Mouse (Mus musculus) liver, embryonic 11.5 days (tissue): ENCODE measurements at regions not wholly inside any gene's neighbourhood (a gene's known extent, or its start where the extent isn't known, plus 50 kb on each side); places are given as distances from the start of the nearest gene placed in this dataset.

ENCODE experiments used
- ATAC-seq: fragments of 200-750 bp; cut with Nextera tagmentation; replicated peaks from 2 replicates; pipeline ENCODE4 v1.8.0; 2017; ENCODE audit warnings: moderate number of reproducible peaks, mild to moderate bottlenecking, moderate TSS enrichment, moderate library complexity; ENCODE audit not compliant: low FRiP score
- DNase-seq: peaks from one replicate; pipeline ENCODE4 v3.0.0-alpha.2; 2017; ENCODE audit warnings: low spot score
- H3K27ac ChIP-seq: fragments of 300-500 bp; sonication (generic); 2 replicates; pipeline ENCODE4 v1.5.1; 2014; ENCODE audit warnings: mild to moderate bottlenecking, low read depth, low read length, control low read depth
- H3K27me3 ChIP-seq: fragments of 300-500 bp; sonication (generic); replicated peaks from 2 replicates; pipeline ENCODE4 v1.6.1; 2014; ENCODE audit warnings: low read length, mixed read lengths; ENCODE audit not compliant: control insufficient read depth, insufficient read depth
- H3K36me3 ChIP-seq: fragments of 300-500 bp; sonication (generic); 2 replicates; pipeline ENCODE4 v1.6.1; 2014; ENCODE audit warnings: mild to moderate bottlenecking, low read length, moderate library complexity, mixed read lengths; ENCODE audit not compliant: control insufficient read depth, insufficient read depth
- H3K4me1 ChIP-seq: fragments of 300-500 bp; sonication (generic); replicated peaks from 2 replicates; pipeline ENCODE4 v1.6.1; 2014; ENCODE audit warnings: low read length, mixed read lengths; ENCODE audit not compliant: control insufficient read depth, insufficient read depth
- H3K4me2 ChIP-seq: fragments of 300-500 bp; sonication (generic); 2 replicates; pipeline ENCODE4 v1.6.1; 2014; ENCODE audit warnings: mild to moderate bottlenecking, control low read depth, moderate library complexity
- H3K4me3 ChIP-seq: fragments of 300-500 bp; sonication (generic); 2 replicates; pipeline ENCODE4 v1.5.1; 2014; ENCODE audit warnings: low read depth, low read length, control low read depth
- H3K9ac ChIP-seq: fragments of 300-500 bp; sonication (generic); 2 replicates; pipeline ENCODE4 v1.6.1; 2014; ENCODE audit warnings: low read depth, low read length, control low read depth
- H3K9me3 ChIP-seq: fragments of 300-500 bp; sonication (generic); 2 replicates; pipeline ENCODE4 v1.6.1; 2016; ENCODE audit warnings: low read length, inconsistent platforms, mixed read lengths; ENCODE audit not compliant: control insufficient read depth
- WGBS: fragments of 180-500 bp; shearing (Covaris S2); extraction: QIAGEN DNeasy Blood & Tissue Kit; methylation state at CpG from one replicate; pipeline ENCODE4 v1.1.7; 2014; 5-methylcytosine and 5-hydroxymethylcytosine counted together

- Histone ChIP-seq H3K4me1 (no peaks in the 10 kb centered on the region), H3K9me3 (no peaks in the 10 kb centered on the region), H3K27ac (no peak overlapping the region), H3K36me3 (no peaks in the 10 kb centered on the region), H3K27me3 (no peaks in the 10 kb centered on the region), H3K4me2 (no peak overlapping the region), H3K9ac (no peak overlapping the region), H3K4me3 (no peak overlapping the region)
- DNase-seq (no peak), ATAC-seq (no peak)
- WGBS, result 74% methylated on average over 5 of the region's 5 CpGs
Measured at GRCm38 (mm10) chr10:122295921-122296425, 152.3 kb upstream of the Avpr1a start.

GRCm38 (mm10) chr10:122291611-122292010 lies 156.7 kb upstream of the Avpr1a start:
- DNase-seq, result no peak
- Histone ChIP-seq H3K36me3 (no peaks in the 10 kb centered on the region), H3K27me3 (no peaks in the 10 kb centered on the region), H3K4me2 (no peak overlapping the region), H3K4me1 (no peaks in the 10 kb centered on the region), H3K4me3 (no peak overlapping the region), H3K9ac (no peak overlapping the region), H3K27ac (no peak overlapping the region), H3K9me3 (no peaks in the 10 kb centered on the region)
- ATAC-seq, result no peak
- 80% methylated on average over 2 of the region's 2 CpGs for WGBS

GRCm38 (mm10) chr10:122291091-122291490 lies 157.2 kb upstream of the Avpr1a start:
- no peak for DNase-seq
- ATAC-seq, result no peak
- Histone ChIP-seq H3K9ac (no peak overlapping the region), H3K27me3 (no peaks in the 10 kb centered on the region), H3K4me1 (no peaks in the 10 kb centered on the region), H3K9me3 (no peaks in the 10 kb centered on the region), H3K36me3 (no peaks in the 10 kb centered on the region), H3K27ac (no peak overlapping the region), H3K4me3 (no peak overlapping the region), H3K4me2 (no peak overlapping the region)
- 80% methylated on average over 5 of the region's 5 CpGs for WGBS

GRCm38 (mm10) chr10:122274885-122275284 lies 173.4 kb upstream of the Avpr1a start:
- no peak overlapping the region for H3K4me3 ChIP-seq
- H3K9ac ChIP-seq, result no peak overlapping the region
- H3K27ac ChIP-seq, result no peak overlapping the region
- 80% methylated on average over 1 of the region's 1 CpGs for WGBS
- no peak overlapping the region for H3K4me2 ChIP-seq
- H3K9me3 ChIP-seq, result no peaks in the 10 kb centered on the region
- no peaks in the 10 kb centered on the region for H3K27me3 ChIP-seq
- no peaks in the 10 kb centered on the region for H3K4me1 ChIP-seq
- H3K36me3 ChIP-seq, result no peaks in the 10 kb centered on the region
- DNase-seq (no peak), ATAC-seq (no peak)

- Histone ChIP-seq H3K27ac (no peak overlapping the region), H3K36me3 (no peaks in the 10 kb centered on the region), H3K4me2 (no peak overlapping the region), H3K9me3 (no peaks in the 10 kb centered on the region), H3K4me1 (no peaks in the 10 kb centered on the region), H3K4me3 (no peak overlapping the region), H3K9ac (no peak overlapping the region), H3K27me3 (no peaks in the 10 kb centered on the region)
- WGBS, result 87% methylated on average over 3 of the region's 3 CpGs
- no peak for ATAC-seq
- DNase-seq, result no peak
Measured at GRCm38 (mm10) chr10:122274181-122274580, 174.1 kb upstream of the Avpr1a start.

- no peaks in the 10 kb centered on the region for H3K36me3 ChIP-seq
- WGBS, result 45% methylated on average over 1 of the region's 1 CpGs
- no peak overlapping the region for H3K4me3 ChIP-seq
- DNase-seq (no peak), ATAC-seq (no peak)
- H3K9ac ChIP-seq, result no peak overlapping the region
- no peaks in the 10 kb centered on the region for H3K27me3 ChIP-seq
- H3K4me1 ChIP-seq, result no peaks in the 10 kb centered on the region
- no peaks in the 10 kb centered on the region for H3K9me3 ChIP-seq
- H3K4me2 ChIP-seq, result no peak overlapping the region
- no peak overlapping the region for H3K27ac ChIP-seq
Measured at GRCm38 (mm10) chr10:122264070-122264469, 166.9 kb upstream of the Rxylt1 start.

GRCm38 (mm10) chr10:122259354-122259753 lies 162.2 kb upstream of the Rxylt1 start:
- H3K4me1 ChIP-seq, result no peaks in the 10 kb centered on the region
- ATAC-seq, result no peak
- H3K4me2 ChIP-seq, result no peak overlapping the region
- H3K27ac ChIP-seq, result no peak overlapping the region
- H3K9me3 ChIP-seq, result no peaks in the 10 kb centered on the region
- 66% methylated on average over 4 of the region's 4 CpGs for WGBS
- H3K36me3 ChIP-seq, result no peaks in the 10 kb centered on the region
- H3K4me3 ChIP-seq, result no peak overlapping the region
- no peaks in the 10 kb centered on the region for H3K27me3 ChIP-seq
- DNase-seq, result no peak
- H3K9ac ChIP-seq, result no peak overlapping the region

GRCm38 (mm10) chr10:122258711-122259110 lies 161.5 kb upstream of the Rxylt1 start:
- H3K36me3 ChIP-seq, result no peaks in the 10 kb centered on the region
- no peaks in the 10 kb centered on the region for H3K4me1 ChIP-seq
- DNase-seq, result no peak
- no peak for ATAC-seq
- no peak overlapping the region for H3K27ac ChIP-seq
- H3K9ac ChIP-seq, result no peak overlapping the region
- H3K4me2 ChIP-seq, result no peak overlapping the region
- WGBS, result 75% methylated on average over 3 of the region's 3 CpGs
- H3K9me3 ChIP-seq, result no peaks in the 10 kb centered on the region
- no peak overlapping the region for H3K4me3 ChIP-seq
- H3K27me3 ChIP-seq, result no peaks in the 10 kb centered on the region

GRCm38 (mm10) chr10:122231818-122232217 lies 134.6 kb upstream of the Rxylt1 start:
- Histone ChIP-seq H3K27ac (no peak overlapping the region), H3K9me3 (no peaks in the 10 kb centered on the region), H3K4me2 (no peak overlapping the region), H3K4me3 (no peak overlapping the region), H3K36me3 (no peaks in the 10 kb centered on the region), H3K27me3 (no peaks in the 10 kb centered on the region), H3K4me1 (no peaks in the 10 kb centered on the region; the same call in 1 of the 2 replicates), H3K9ac (no peak overlapping the region)
- WGBS, result 77% methylated on average over 7 of the region's 7 CpGs
- DNase-seq (no peak), ATAC-seq (no peak)
